Mouse (Mus musculus) MEL (cell line): ENCODE results near the gene Pigk. TPM values are rescaled to one million over a fixed set of nuclear protein-coding genes. Genes with fewer than 3 reads are reported as not detected.

Experiments used
- DNase-seq: peaks from one replicate; pipeline ENCODE4 v3.0.0; 2011; ENCODE audit warnings: low read depth, low spot score
- H3K27ac ChIP-seq: 2 replicates; pipeline ENCODE4 v1.5.1; 2012; ENCODE audit warnings: low read depth, mild to moderate bottlenecking, control low read depth, low read length, moderate library complexity; ENCODE audit not compliant: control insufficient read depth
- H3K27me3 ChIP-seq, 2 experiments: fragments of 150-350 bp in 1 of 2; sonication (generic) in 1 of 2; 2 replicates each; pipeline ENCODE4 v1.6.1; 2012; ENCODE audit warnings: low read length in 2 of 2, mild to moderate bottlenecking in 2 of 2, improper control_type of control experiment in 1 of 2, moderate library complexity in 1 of 2; ENCODE audit not compliant: insufficient read depth in 2 of 2, control insufficient read depth in 1 of 2
- H3K36me3 ChIP-seq, 2 experiments: 2 replicates each; pipeline ENCODE4 v1.6.1; 2012 to 2014; ENCODE audit warnings: low read length in 2 of 2, improper control_type of control experiment in 1 of 2, inconsistent platforms in 1 of 2, mild to moderate bottlenecking in 1 of 2; ENCODE audit not compliant: insufficient read depth in 2 of 2, control insufficient read depth in 1 of 2
- H3K4me1 ChIP-seq, 2 experiments: fragments of 150-350 bp in 1 of 2; sonication (generic) in 1 of 2; 2 replicates each; pipeline ENCODE4 v1.6.1; 2012; ENCODE audit warnings: low read length in 2 of 2, improper control_type of control experiment in 1 of 2, mild to moderate bottlenecking in 1 of 2; ENCODE audit not compliant: insufficient read depth in 2 of 2, control insufficient read depth in 1 of 2
- H3K4me3 ChIP-seq, 2 experiments: fragments of 150-350 bp in 1 of 2; sonication (generic) in 1 of 2; 2 replicates each; pipeline ENCODE4 v1.5.1; 2012; ENCODE audit warnings: low read depth in 2 of 2, low read length in 2 of 2, mild to moderate bottlenecking in 2 of 2, moderate library complexity in 2 of 2, control low read depth in 1 of 2, improper control_type of control experiment in 1 of 2; ENCODE audit not compliant: control insufficient read depth in 1 of 2, insufficient read depth in 1 of 2
- H3K79me2 ChIP-seq: 2 replicates; pipeline ENCODE4 v1.6.1; 2012; ENCODE audit warnings: mild to moderate bottlenecking, low read length, moderate library complexity; ENCODE audit not compliant: control insufficient read depth, poor library complexity, insufficient read depth
- H3K9ac ChIP-seq: 2 replicates; pipeline ENCODE4 v1.6.1; 2012; ENCODE audit warnings: low read depth, mild to moderate bottlenecking, control low read depth, low read length, moderate library complexity; ENCODE audit not compliant: control insufficient read depth, poor library complexity, severe bottlenecking
- H3K9me3 ChIP-seq: fragments of 150-350 bp; sonication (generic); replicated peaks from 2 replicates; pipeline ENCODE4 v1.6.1; 2012; ENCODE audit warnings: mild to moderate bottlenecking, low read length, improper control_type of control experiment, moderate library complexity; ENCODE audit not compliant: insufficient read depth
- BHLHE40 ChIP-seq: IDR thresholded peaks from 2 replicates; pipeline ENCODE4 v1.6.1; 2012; ENCODE audit warnings: low read depth, mild to moderate bottlenecking, inconsistent platforms, low read length, improper control_type of control experiment, borderline replicate concordance
- CTCF ChIP-seq, 3 experiments: IDR thresholded peaks in 2 of 3; conservative IDR thresholded peaks in 1 of 3; 2 replicates each; pipeline ENCODE4 v1.5.1; 2011 to 2012; ENCODE audit warnings: low read length in 3 of 3, low read depth in 2 of 3, mild to moderate bottlenecking in 2 of 3, improper control_type of control experiment in 1 of 3, inconsistent platforms in 1 of 3, mixed read lengths in 1 of 3, moderate library complexity in 1 of 3; ENCODE audit not compliant: control insufficient read depth in 1 of 3, insufficient read depth in 1 of 3, poor library complexity in 1 of 3, severe bottlenecking in 1 of 3
- E2F4 ChIP-seq: IDR thresholded peaks from 2 replicates; pipeline ENCODE4 v1.6.1; 2011; ENCODE audit warnings: low read depth, low read length, improper control_type of control experiment, borderline replicate concordance
- ETS1 ChIP-seq: IDR thresholded peaks from 2 replicates; pipeline ENCODE4 v1.6.1; 2012; ENCODE audit warnings: low read depth, mild to moderate bottlenecking, inconsistent platforms, low read length, improper control_type of control experiment, moderate library complexity
- GABPA ChIP-seq: IDR thresholded peaks from 2 replicates; pipeline ENCODE4 v1.6.1; 2012; ENCODE audit warnings: low read depth, mild to moderate bottlenecking, inconsistent platforms, low read length, improper control_type of control experiment, moderate library complexity
- JUND ChIP-seq: IDR thresholded peaks from 2 replicates; pipeline ENCODE4 v1.6.1; 2011; ENCODE audit warnings: low read depth, mild to moderate bottlenecking, improper control_type of control experiment, low read length
- MAX ChIP-seq: IDR thresholded peaks from 2 replicates; pipeline ENCODE4 v1.6.1; 2011; ENCODE audit warnings: low read length, improper control_type of control experiment
- MAZ ChIP-seq: IDR thresholded peaks from 2 replicates; pipeline ENCODE4 v1.6.1; 2012; ENCODE audit warnings: low read depth, mild to moderate bottlenecking, inconsistent platforms, low read length, improper control_type of control experiment
- MEF2A ChIP-seq: IDR thresholded peaks from 2 replicates; pipeline ENCODE4 v1.6.1; 2014; ENCODE audit warnings: low read depth, mild to moderate bottlenecking, inconsistent platforms, low read length, improper control_type of control experiment; ENCODE audit not compliant: poor library complexity, insufficient replicate concordance, severe bottlenecking; ENCODE audit errors: extremely low read depth
- MYC ChIP-seq: IDR thresholded peaks from 2 replicates; pipeline ENCODE4 v1.6.1; 2011; ENCODE audit warnings: low read depth, mild to moderate bottlenecking, low read length, improper control_type of control experiment, moderate library complexity
- NELFE ChIP-seq: IDR thresholded peaks from 2 replicates; pipeline ENCODE4 v1.6.1; 2011; ENCODE audit warnings: low read depth, low read length, improper control_type of control experiment
- POLR2A ChIP-seq, 2 experiments: IDR thresholded peaks; 2 replicates each; pipeline ENCODE4 v1.6.1; 2011 to 2012; ENCODE audit warnings: low read length in 2 of 2, mild to moderate bottlenecking in 2 of 2, control low read depth in 1 of 2, improper control_type of control experiment in 1 of 2, low read depth in 1 of 2, moderate library complexity in 1 of 2; ENCODE audit not compliant: control insufficient read depth in 1 of 2, insufficient read depth in 1 of 2, poor library complexity in 1 of 2
- POLR2AphosphoS2 ChIP-seq: IDR thresholded peaks from 2 replicates; pipeline ENCODE4 v1.6.1; 2011; ENCODE audit warnings: low read length, improper control_type of control experiment
- RAD21 ChIP-seq: IDR thresholded peaks from 2 replicates; pipeline ENCODE4 v1.6.1; 2011; ENCODE audit warnings: mild to moderate bottlenecking, low read depth, low read length, improper control_type of control experiment
- RCOR1 ChIP-seq: IDR thresholded peaks from 2 replicates; pipeline ENCODE4 v1.6.1; 2012; ENCODE audit warnings: low read depth, mild to moderate bottlenecking, inconsistent platforms, low read length, improper control_type of control experiment
- SIN3A ChIP-seq: IDR thresholded peaks from 2 replicates; pipeline ENCODE4 v1.6.1; 2012; ENCODE audit warnings: low read length, improper control_type of control experiment, inconsistent platforms
- TBP ChIP-seq: IDR thresholded peaks from 2 replicates; pipeline ENCODE4 v1.8.0; 2011; ENCODE audit warnings: low read depth, low read length, improper control_type of control experiment
- TCF12 ChIP-seq: IDR thresholded peaks from 2 replicates; pipeline ENCODE4 v1.6.1; 2014; ENCODE audit warnings: low read depth, mild to moderate bottlenecking, inconsistent platforms, low read length, improper control_type of control experiment, moderate library complexity
- UBTF ChIP-seq: IDR thresholded peaks from 2 replicates; pipeline ENCODE4 v1.6.1; 2012; ENCODE audit warnings: low read depth, mild to moderate bottlenecking, inconsistent platforms, low read length, improper control_type of control experiment, moderate library complexity, borderline replicate concordance; ENCODE audit not compliant: insufficient read depth
- USF1 ChIP-seq: IDR thresholded peaks from 2 replicates; pipeline ENCODE4 v1.6.1; 2014; ENCODE audit warnings: low read depth, mild to moderate bottlenecking, inconsistent platforms, low read length, improper control_type of control experiment, moderate library complexity
- USF2 ChIP-seq, 2 experiments: IDR thresholded peaks; 2 replicates each; pipeline ENCODE4 v1.6.1; 2011 to 2012; ENCODE audit warnings: improper control_type of control experiment in 2 of 2, low read length in 2 of 2, borderline replicate concordance in 1 of 2, inconsistent platforms in 1 of 2, low read depth in 1 of 2, mild to moderate bottlenecking in 1 of 2; ENCODE audit not compliant: insufficient read depth in 1 of 2
- ZC3H11A ChIP-seq: IDR thresholded peaks from 2 replicates; pipeline ENCODE4 v1.6.1; 2012; ENCODE audit warnings: low read depth, mild to moderate bottlenecking, inconsistent platforms, low read length, improper control_type of control experiment
- ZKSCAN1 ChIP-seq: IDR thresholded peaks from 2 replicates; pipeline ENCODE4 v1.6.1; 2012; ENCODE audit warnings: low read depth, mild to moderate bottlenecking, inconsistent platforms, low read length, improper control_type of control experiment, moderate library complexity
- polyA plus RNA-seq, 2 experiments: library from polyadenylated mRNA; stranded (reverse) in 1 of 2; unstranded in 1 of 2; fragments of >175 nt in 1 of 2; fragments of >200 nt in 1 of 2; gene quantifications; 2 replicates each; pipeline versions ENCODE4 v1.2.1 to v1.2.4; 2012; ENCODE audit warnings: low replicate concordance in 2 of 2, low read depth in 1 of 2; ENCODE audit not compliant: insufficient read length in 2 of 2, insufficient read depth in 1 of 2, missing spikeins in 1 of 2
- total RNA-seq: library from RNA; depleted of rRNA; stranded (reverse); fragments of 300-350 nt; gene quantifications from 2 replicates; pipeline ENCODE4 v1.2.3, GENCODE M21; 2012

The Pigk gene
- total and polyA plus RNA-seq, 3 experiments, result 14.6 to 17.8 TPM; not detected in 1

- Histone ChIP-seq H3K36me3 (no peaks in the 10 kb centered on the region; a peak in 1 of 4 replicates), H3K4me3 (no peak within 1 kb of the TSS), H3K79me2 (no peaks in the 10 kb centered on the region), H3K9me3 (no peaks in the 10 kb centered on the region), H3K9ac (no peak within 1 kb of the TSS), H3K27me3 (no peaks in the 10 kb centered on the region; a peak in 2 of 4 replicates), H3K4me1 (no peaks in the 10 kb centered on the region; a peak in 1 of 4 replicates), H3K27ac (no peak within 1 kb of the TSS)
- DNase-seq, result no peak
- no peak for TF ChIP-seq MEF2A
- no peak for TF ChIP-seq POLR2AphosphoS2
- no peak for TF ChIP-seq TBP
- no peak for TF ChIP-seq GABPA
- TF ChIP-seq ETS1, result no peak
- TF ChIP-seq MAX, result no peak
- no peak for TF ChIP-seq USF1
- no peak for TF ChIP-seq E2F4
- TF ChIP-seq MYC, result no peak
- TF ChIP-seq POLR2A (IDR thresholded peaks at IDR 0.05; ENCODE audit: control insufficient read depth in 1 of 2, insufficient read depth in 1 of 2, low read depth in 1 of 2, low read length in 2 of 2, poor library complexity in 1 of 2), result no peak
- no peak for TF ChIP-seq ZC3H11A
- no peak for TF ChIP-seq NELFE
- TF ChIP-seq CTCF (IDR thresholded peaks at IDR 0.05 in 2 of 3, conservative IDR thresholded peaks at IDR 0.05 in 1 of 3; ENCODE audit: control insufficient read depth in 1 of 3, insufficient read depth in 1 of 3, low read depth in 2 of 3, low read length in 3 of 3, poor library complexity in 1 of 3, severe bottlenecking in 1 of 3), result no peak
- TF ChIP-seq RCOR1, result no peak
These were observed 45.7 kb upstream of the Pigk start, which contains the start of gene Ak5 for GRCm38 (mm10) chr3:152668239-152668638. Gene Ak5, minus strand, starts transcription at chr3:152668360.

- no peak for TF ChIP-seq MAZ
- TF ChIP-seq BHLHE40, result no peak
- TF ChIP-seq POLR2AphosphoS2, result no peak
- no peak for TF ChIP-seq JUND
- no peak for TF ChIP-seq SIN3A
- no peak for TF ChIP-seq USF2 (IDR thresholded peaks at IDR 0.05; ENCODE audit: borderline replicate concordance in 1 of 2, insufficient read depth in 1 of 2, low read depth in 1 of 2, low read length in 2 of 2)
- TF ChIP-seq RCOR1, result no peak
- no peak for TF ChIP-seq RAD21
- TF ChIP-seq ZKSCAN1, result no peak
- TF ChIP-seq TCF12, result no peak
- no peak for TF ChIP-seq UBTF
- no peak for TF ChIP-seq MYC
- no peaks in the 10 kb centered on the region; a peak in 2 of 4 replicates for H3K27me3 ChIP-seq
These were observed 45.1 kb upstream of the Pigk start for GRCm38 (mm10) chr3:152668793-152669192.

More at GRCm38 (mm10) chr3:152668793-152669192, 45.1 kb upstream of the Pigk start:
- Histone ChIP-seq H3K4me1 (peaks cover 0 to 3% of the 10 kb centered on the region in 2 experiments; a peak in 1 of 4 replicates), H3K36me3 (peaks cover 0 to 2% of the 10 kb centered on the region in 2 experiments; a peak in 2 of 4 replicates), H3K27ac (no peak overlapping the region), H3K9ac (no peak overlapping the region), H3K79me2 (no peaks in the 10 kb centered on the region), H3K9me3 (no peaks in the 10 kb centered on the region), H3K4me3 (no peak overlapping the region)
- DNase-seq, result no peak
